Mouse (Mus musculus) embryonic fibroblast, embryonic 13.5 days (primary cell): ENCODE measurements around the gene Theg.

ENCODE experiments used
- CTCF ChIP-seq: IDR thresholded peaks from 2 replicates; pipeline ENCODE4 v1.5.1; 2011; ENCODE audit warnings: mild to moderate bottlenecking, control low read depth, low read length, moderate library complexity, borderline replicate concordance; ENCODE audit not compliant: insufficient read depth
- POLR2A ChIP-seq: IDR thresholded peaks from 2 replicates; pipeline ENCODE4 v1.6.1; 2011; ENCODE audit warnings: low read depth, mild to moderate bottlenecking, control low read depth, low read length, moderate library complexity

GRCm38 (mm10) chr10:79542171-79542570, 45.0 kb downstream of the Theg start:
- TF ChIP-seq CTCF, result no peak
- no peak for TF ChIP-seq POLR2A
